Mouse (Mus musculus) small intestine, adult 2 months (tissue): Measurements from ENCODE around the gene Nrp2.

Source experiments
- CTCF ChIP-seq: fragments of 200-500 bp; IDR thresholded peaks from 2 replicates; pipeline ENCODE4 v1.5.1; 2012; ENCODE audit warnings: low read depth, mild to moderate bottlenecking, control low read depth, inconsistent platforms, low read length, moderate library complexity, mixed read lengths; ENCODE audit not compliant: insufficient replicate concordance, insufficient read length; ENCODE audit errors: extremely low read depth
- POLR2A ChIP-seq: fragments of 200-500 bp; IDR thresholded peaks from 2 replicates; pipeline ENCODE4 v1.6.1; 2012; ENCODE audit warnings: low read depth, mild to moderate bottlenecking, control low read depth, inconsistent platforms, low read length, moderate library complexity

DNA sequence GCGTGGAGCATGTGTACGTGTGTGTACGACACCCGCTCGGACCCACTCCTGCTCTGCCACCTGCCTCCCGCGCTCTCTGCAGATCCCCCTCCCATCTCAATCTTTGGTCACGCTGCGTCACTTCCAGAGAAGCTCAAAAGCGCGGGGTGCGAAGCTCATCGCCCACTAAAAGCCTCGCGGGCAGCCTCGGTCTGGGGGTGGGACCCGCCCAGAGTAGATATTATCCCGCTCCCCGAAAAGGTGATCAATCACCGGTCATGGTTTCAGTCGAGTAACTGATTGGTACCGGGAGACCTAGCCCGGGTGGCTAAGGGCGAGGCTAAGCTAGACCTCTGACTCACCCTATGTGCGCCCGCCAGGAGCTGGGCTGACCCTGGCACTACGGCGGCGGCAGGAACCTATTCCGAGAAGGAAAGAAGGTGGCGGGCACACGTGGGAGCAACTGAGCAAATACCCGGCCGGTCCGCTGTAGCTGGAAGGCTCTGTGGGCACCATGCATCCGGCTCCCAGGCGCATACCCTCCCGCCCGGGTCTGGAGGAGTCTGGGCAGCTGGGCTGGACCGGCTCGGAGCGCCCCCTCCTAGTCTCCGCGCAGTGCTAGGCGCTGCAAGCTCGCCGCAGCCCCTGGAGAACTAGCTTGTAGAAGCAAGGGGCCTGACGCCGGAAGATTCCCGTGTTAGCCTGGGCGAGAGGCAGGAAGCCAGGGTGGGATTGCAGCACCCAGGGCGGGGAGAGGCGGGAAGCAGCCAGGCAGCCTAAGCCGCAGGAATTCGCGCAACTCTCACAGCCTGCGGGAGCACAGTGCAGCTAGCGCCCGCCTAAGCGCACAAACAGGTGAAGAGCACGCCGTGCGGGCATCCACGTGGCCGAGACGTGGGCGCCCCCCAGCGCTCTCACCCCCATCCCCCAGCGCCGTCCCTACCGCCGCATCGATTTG lies 3.3 kb downstream of the Nrp2 start:
- no peak for TF ChIP-seq CTCF
- 0 out of 2 replicates have a peak, but pooled peaks have one; percentile 4 for TF ChIP-seq POLR2A
